Mouse (Mus musculus) CH12.LX (cell line): ENCODE data around the gene Tubb5. TPM values are rescaled to one million over a fixed set of nuclear protein-coding genes. Genes with fewer than 3 reads are reported as not detected.
A peak's percentile ranks its signal among the peaks of the same experiment; 100 is the strongest.

Experiments used
- DNase-seq: peaks from one replicate; pipeline ENCODE4 v3.0.0-alpha.2; 2013; ENCODE audit errors: extremely low read depth
- H3K27ac ChIP-seq: 2 replicates; pipeline ENCODE4 v1.5.1; 2012; ENCODE audit warnings: low read depth, mild to moderate bottlenecking, control low read depth, moderate library complexity; ENCODE audit not compliant: insufficient read depth
- H3K27me3 ChIP-seq: replicated peaks from 2 replicates; pipeline ENCODE3; 2012; ENCODE audit warnings: inconsistent platforms
- H3K36me3 ChIP-seq, 2 experiments: replicated peaks in 1 of 2; 2 replicates each; pipeline versions ENCODE3 to v1.6.1; 2012; ENCODE audit warnings: inconsistent platforms in 1 of 2, low read length in 1 of 2, mild to moderate bottlenecking in 1 of 2, mixed read lengths in 1 of 2, moderate library complexity in 1 of 2; ENCODE audit not compliant: control insufficient read depth in 1 of 2, insufficient read depth in 1 of 2
- H3K4me1 ChIP-seq, 2 experiments: 2 replicates each; pipeline ENCODE4 v1.6.1; 2012; ENCODE audit warnings: inconsistent platforms in 1 of 2, moderate library complexity in 1 of 2; ENCODE audit not compliant: insufficient read depth in 2 of 2, control insufficient read depth in 1 of 2
- H3K4me2 ChIP-seq: 2 replicates; pipeline ENCODE4 v1.6.1; 2012; ENCODE audit warnings: low read depth, mild to moderate bottlenecking, control low read depth; ENCODE audit not compliant: poor library complexity, insufficient read depth, severe bottlenecking
- H3K4me3 ChIP-seq, 3 experiments: fragments of 150-350 bp in 1 of 3; sonication (generic) in 1 of 3; replicated peaks in 1 of 3; 2 replicates each; pipeline versions ENCODE3 to v1.5.1; 2011 to 2012; ENCODE audit warnings: low read depth in 2 of 3, low read length in 2 of 3, mild to moderate bottlenecking in 2 of 3, moderate library complexity in 2 of 3, control low read depth in 1 of 3, improper control_type of control experiment in 1 of 3, inconsistent platforms in 1 of 3, mixed read lengths in 1 of 3; ENCODE audit not compliant: poor library complexity in 1 of 3
- H3K79me2 ChIP-seq: replicated peaks from 2 replicates; pipeline ENCODE4 v1.6.1; 2012; ENCODE audit warnings: mild to moderate bottlenecking, moderate library complexity; ENCODE audit not compliant: control insufficient read depth, poor library complexity, insufficient read depth, severe bottlenecking; ENCODE audit errors: extremely low read depth
- H3K9ac ChIP-seq: 2 replicates; pipeline ENCODE4 v1.6.1; 2012; ENCODE audit warnings: low read depth, mild to moderate bottlenecking, control low read depth, moderate library complexity; ENCODE audit not compliant: insufficient read depth
- H3K9me3 ChIP-seq: replicated peaks from 2 replicates; pipeline ENCODE3; 2012; ENCODE audit warnings: low read length, inconsistent platforms, mixed read lengths
- CHD1 ChIP-seq: IDR thresholded peaks from 2 replicates; pipeline ENCODE4 v1.6.1; 2012; ENCODE audit warnings: low read depth, low read length, improper control_type of control experiment, inconsistent platforms
- CHD2 ChIP-seq: IDR thresholded peaks from 2 replicates; pipeline ENCODE4 v1.6.1; 2011; ENCODE audit warnings: low read length, improper control_type of control experiment
- CTCF ChIP-seq, 2 experiments: IDR thresholded peaks in 1 of 2; conservative IDR thresholded peaks in 1 of 2; 2 replicates each; pipeline ENCODE4 v1.5.1; 2011 to 2012; ENCODE audit warnings: low read depth in 2 of 2, low read length in 2 of 2, improper control_type of control experiment in 1 of 2, inconsistent platforms in 1 of 2, mild to moderate bottlenecking in 1 of 2, moderate library complexity in 1 of 2
- E2F4 ChIP-seq: IDR thresholded peaks from 2 replicates; pipeline ENCODE4 v1.6.1; 2011; ENCODE audit warnings: low read depth, low read length, improper control_type of control experiment; ENCODE audit not compliant: insufficient replicate concordance
- ETS1 ChIP-seq: conservative IDR thresholded peaks from 2 replicates; pipeline ENCODE4 v1.6.1; 2012; ENCODE audit warnings: low read depth, mild to moderate bottlenecking, inconsistent platforms, low read length, improper control_type of control experiment, moderate library complexity
- GABPA ChIP-seq: IDR thresholded peaks from 2 replicates; pipeline ENCODE4 v1.6.1; 2012; ENCODE audit warnings: low read depth, low read length, improper control_type of control experiment, inconsistent platforms; ENCODE audit not compliant: insufficient replicate concordance
- JUN ChIP-seq: IDR thresholded peaks from 2 replicates; pipeline ENCODE4 v1.6.1; 2011; ENCODE audit warnings: low read depth, mild to moderate bottlenecking, low read length, improper control_type of control experiment, moderate library complexity; ENCODE audit not compliant: insufficient read depth
- JUND ChIP-seq: conservative IDR thresholded peaks from 2 replicates; pipeline ENCODE4 v1.6.1; 2011; ENCODE audit warnings: low read depth, low read length, improper control_type of control experiment
- KAT2A ChIP-seq: IDR thresholded peaks from 2 replicates; pipeline ENCODE4 v1.6.1; 2012; ENCODE audit warnings: low read length, improper control_type of control experiment, inconsistent platforms; ENCODE audit not compliant: insufficient replicate concordance
- MAFK ChIP-seq: IDR thresholded peaks from 2 replicates; pipeline ENCODE4 v1.6.1; 2011; ENCODE audit warnings: low read length, improper control_type of control experiment; ENCODE audit not compliant: insufficient replicate concordance
- MAX ChIP-seq: IDR thresholded peaks from 2 replicates; pipeline ENCODE4 v1.6.1; 2011; ENCODE audit warnings: low read length, improper control_type of control experiment
- MEF2A ChIP-seq: IDR thresholded peaks from 2 replicates; pipeline ENCODE4 v1.6.1; 2014; ENCODE audit warnings: low read depth, mild to moderate bottlenecking, inconsistent platforms, low read length, improper control_type of control experiment, borderline replicate concordance
- MYC ChIP-seq: IDR thresholded peaks from 2 replicates; pipeline ENCODE4 v1.6.1; 2011; ENCODE audit warnings: low read depth, mild to moderate bottlenecking, improper control_type of control experiment, low read length
- NELFE ChIP-seq: IDR thresholded peaks from 2 replicates; pipeline ENCODE4 v1.6.1; 2011; ENCODE audit warnings: low read depth, low read length, improper control_type of control experiment
- NRF1 ChIP-seq: IDR thresholded peaks from 2 replicates; pipeline ENCODE4 v1.6.1; 2014; ENCODE audit warnings: low read depth, mild to moderate bottlenecking, inconsistent platforms, low read length, improper control_type of control experiment, moderate library complexity
- PAX5 ChIP-seq: IDR thresholded peaks from 2 replicates; pipeline ENCODE4 v1.6.1; 2012; ENCODE audit warnings: low read length, inconsistent platforms, mixed read lengths
- POLR2A ChIP-seq: IDR thresholded peaks from 2 replicates; pipeline ENCODE4 v1.6.1; 2011; ENCODE audit warnings: low read depth, mild to moderate bottlenecking, improper control_type of control experiment, low read length
- POLR2AphosphoS2 ChIP-seq: IDR thresholded peaks from 2 replicates; pipeline ENCODE4 v1.6.1; 2011; ENCODE audit warnings: low read depth, low read length, improper control_type of control experiment
- SIN3A ChIP-seq: IDR thresholded peaks from 2 replicates; pipeline ENCODE4 v1.6.1; 2012; ENCODE audit warnings: low read length, improper control_type of control experiment, inconsistent platforms
- SMC3 ChIP-seq: IDR thresholded peaks from 2 replicates; pipeline ENCODE4 v1.6.1; 2011; ENCODE audit warnings: low read depth, low read length, improper control_type of control experiment
- TBP ChIP-seq: conservative IDR thresholded peaks from 2 replicates; pipeline ENCODE4 v1.6.1; 2011; ENCODE audit warnings: low read depth, low read length, improper control_type of control experiment
- TCF12 ChIP-seq: IDR thresholded peaks from 2 replicates; pipeline ENCODE4 v1.6.1; 2014; ENCODE audit warnings: low read depth, mild to moderate bottlenecking, inconsistent platforms, low read length, improper control_type of control experiment
- UBTF ChIP-seq: IDR thresholded peaks from 2 replicates; pipeline ENCODE4 v1.6.1; 2012; ENCODE audit warnings: low read depth, mild to moderate bottlenecking, inconsistent platforms, low read length, improper control_type of control experiment, moderate library complexity
- USF1 ChIP-seq: IDR thresholded peaks from 2 replicates; pipeline ENCODE4 v1.6.1; 2014; ENCODE audit warnings: low read depth, mild to moderate bottlenecking, inconsistent platforms, low read length, improper control_type of control experiment
- USF2 ChIP-seq: conservative IDR thresholded peaks from 2 replicates; pipeline ENCODE4 v1.6.1; 2011; ENCODE audit warnings: low read depth, low read length, improper control_type of control experiment
- ZC3H11A ChIP-seq: IDR thresholded peaks from 2 replicates; pipeline ENCODE4 v1.6.1; 2012; ENCODE audit warnings: low read depth, mild to moderate bottlenecking, inconsistent platforms, low read length, improper control_type of control experiment
- ZKSCAN1 ChIP-seq: IDR thresholded peaks from 2 replicates; pipeline ENCODE4 v1.6.1; 2012; ENCODE audit warnings: low read depth, inconsistent platforms, low read length, improper control_type of control experiment, borderline replicate concordance
- ZMIZ1 ChIP-seq: IDR thresholded peaks from 2 replicates; pipeline ENCODE4 v1.6.1; 2012; ENCODE audit warnings: low read depth, mild to moderate bottlenecking, inconsistent platforms, low read length, improper control_type of control experiment
- ZNF384 ChIP-seq: IDR thresholded peaks from 2 replicates; pipeline ENCODE4 v1.6.1; 2012; ENCODE audit warnings: low read depth, low read length, improper control_type of control experiment, inconsistent platforms
- dilution Hi-C: fragments of 300-500 bp; cut with MboI; formaldehyde crosslinking; loops from 2 replicates; pipeline ENCODE4 v1.14.3; 2020; ENCODE audit warnings: low sequenced_read_pairs; ENCODE audit not compliant: extremely low pct_unique_long_range_greater_than_20kb, extremely low pct_ligation_motif_present
- in situ Hi-C: fragments of 300-500 bp; cut with MboI; formaldehyde crosslinking; loops from 3 replicates; pipeline ENCODE4 v1.14.3; 2019; ENCODE audit warnings: low sequenced_read_pairs, low pct_ligation_motif_present, low pct_unique_long_range_greater_than_20kb, mixed read lengths
- polyA plus RNA-seq: library from polyadenylated mRNA; unstranded; fragments of >175 nt; gene quantifications from 2 replicates; pipeline ENCODE4 v1.2.1, GENCODE M21; 2012; ENCODE audit warnings: low read depth; ENCODE audit not compliant: insufficient read length
- total RNA-seq, 2 experiments: library from RNA; depleted of rRNA; stranded (reverse); fragments of 300-350 nt in 1 of 2; fragments of >200 nt in 1 of 2; gene quantifications; 2 replicates each; pipeline ENCODE4 v1.2.3; 2012 to 2014

Gene Tubb5
- total and polyA plus RNA-seq, 3 experiments: 1,014 to 1,121 (median 1,053) TPM

- DNase-seq: no peak
- Histone ChIP-seq H3K27ac (peak overlapping the region; percentile 63), H3K4me1 (peaks cover 0 to 22% of the 10 kb centered on the region in 2 experiments; a peak in 2 of 4 replicates), H3K9me3 (no peaks in the 10 kb centered on the region), H3K27me3 (no peaks in the 10 kb centered on the region), H3K36me3 (peaks cover 12 to 19% of the 10 kb centered on the region in 2 experiments), H3K9ac (peak overlapping the region; percentile 56), H3K79me2 (peaks cover 10% of the 10 kb centered on the region), H3K4me3 (peak overlapping the region; percentile 57 to 64 (median 63)), H3K4me2 (peak overlapping the region; percentile 53)
- dilution Hi-C loops: no loop called here
- in situ Hi-C loops: no loop called here
- TF ChIP-seq ZKSCAN1: no peak
- no peak for TF ChIP-seq TCF12
- TF ChIP-seq MYC: peak; percentile 11; the same call in 1 of the 2 replicates
- no peak for TF ChIP-seq USF2
- TF ChIP-seq GABPA: no peak
- TF ChIP-seq ZMIZ1: 0 out of 2 replicates have a peak, but pooled peaks have one; percentile 38
- TF ChIP-seq USF1: no peak
- peak; percentile 53; the same call in 1 of the 2 replicates for TF ChIP-seq CHD1
- no peak for TF ChIP-seq MAFK
- peak; percentile 49; the same call in 1 of the 2 replicates for TF ChIP-seq UBTF
- no peak for TF ChIP-seq TBP
- TF ChIP-seq CHD2: no peak
These were observed 3.9 kb upstream of the Tubb5 start for GRCm38 (mm10) chr17:35842006-35842405.

GRCm38 (mm10) chr17:35841076-35841950, 3.2 kb upstream of the Tubb5 start, which contains the start of gene Mdc1:
Gene Mdc1, plus strand, starts transcription at chr17:35841515.
- Histone ChIP-seq H3K27me3 (no peaks in the 10 kb centered on the region), H3K4me2 (peak within 1 kb of the TSS; percentile 53), H3K27ac (peak within 1 kb of the TSS; percentile 63), H3K79me2 (peaks cover 17% of the 10 kb centered on the region), H3K9me3 (no peaks in the 10 kb centered on the region), H3K36me3 (peaks cover 18 to 25% of the 10 kb centered on the region in 2 experiments), H3K4me1 (peaks cover 0 to 22% of the 10 kb centered on the region in 2 experiments; a peak in 2 of 4 replicates), H3K9ac (peak within 1 kb of the TSS; percentile 65), H3K4me3 (peak within 1 kb of the TSS; percentile 57 to 64 (median 63))
- in situ Hi-C loops (no loop called here), dilution Hi-C loops (no loop called here)
- DNase-seq: peak; percentile 100
- peak; percentile 99 for TF ChIP-seq E2F4
- TF ChIP-seq MYC: peak; percentile 88; the same call in 1 of the 2 replicates
- peak; percentile 71 for TF ChIP-seq NRF1
- peak; percentile 92 for TF ChIP-seq ZNF384
- TF ChIP-seq ZC3H11A: no peak
- TF ChIP-seq JUN: no peak
- TF ChIP-seq USF1: no peak
- peak; percentile 81 for TF ChIP-seq ETS1
- TF ChIP-seq POLR2AphosphoS2: no peak
- TF ChIP-seq NELFE: peak; percentile 75
- peak; percentile 85 for TF ChIP-seq KAT2A
- TF ChIP-seq TBP: peak; percentile 88
- TF ChIP-seq CHD2: peak; percentile 79; the same call in 1 of the 2 replicates
- TF ChIP-seq MAFK: peak; percentile 71; the same call in 1 of the 2 replicates
- no peak for TF ChIP-seq USF2
- TF ChIP-seq SIN3A: peak; percentile 67; the same call in 1 of the 2 replicates
- peak; percentile 77 for TF ChIP-seq POLR2A
- no peak for TF ChIP-seq CTCF (conservative IDR thresholded peaks at IDR 0.05 in 1 of 2, IDR thresholded peaks at IDR 0.05 in 1 of 2; ENCODE audit: low read depth in 2 of 2, low read length in 2 of 2)
- peak; percentile 10; the same call in 1 of the 2 replicates for TF ChIP-seq SMC3
- no peak for TF ChIP-seq JUND
- no peak for TF ChIP-seq PAX5
- peak; percentile 87; the same call in 1 of the 2 replicates for TF ChIP-seq MEF2A
- peak; percentile 81; the same call in 1 of the 2 replicates for TF ChIP-seq MAX
